Mouse (Mus musculus): Measurements from ENCODE around the gene Tango6. TPM values are rescaled to one million over a fixed set of nuclear protein-coding genes. Genes with fewer than 3 reads are reported as not detected.
A peak's percentile ranks its signal among the peaks of the same experiment; 100 is the strongest.

Gene Tango6
- total RNA-seq, 1 experiment: 13.6 TPM

DNA sequence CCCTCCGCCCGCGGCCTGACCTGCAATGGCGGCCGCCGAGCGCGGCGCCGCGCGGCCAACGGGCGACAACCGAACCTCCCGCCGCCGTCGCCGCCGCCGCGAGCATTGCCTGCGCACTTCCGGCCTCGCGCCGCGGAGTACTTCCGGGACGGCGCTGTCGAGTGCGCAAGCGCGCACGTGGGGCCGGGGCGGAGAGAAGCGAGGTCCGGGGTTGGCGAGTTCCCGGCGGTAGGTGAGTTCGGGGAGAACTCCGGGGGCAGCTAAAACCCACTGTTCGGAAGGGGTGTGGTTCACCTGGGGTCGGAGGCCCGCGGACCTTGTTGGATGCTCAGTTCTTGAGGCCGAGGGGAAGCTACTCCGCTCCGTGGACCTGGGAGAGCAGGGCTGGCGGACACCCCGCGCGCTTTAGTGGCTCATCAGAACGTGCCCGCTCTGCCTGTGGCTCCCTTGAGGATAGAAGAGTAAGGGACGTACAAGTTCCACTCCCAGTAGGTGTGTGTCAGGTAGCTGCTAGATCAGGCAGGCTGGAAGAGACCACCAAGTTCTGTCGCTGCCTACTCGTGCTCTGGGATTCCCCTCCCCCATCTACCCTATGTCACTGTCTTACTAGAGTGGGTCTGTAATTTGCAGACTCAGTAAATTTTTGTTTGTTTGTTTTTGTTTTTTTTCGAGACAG, 210.8 kb downstream of the Tango6 start, which contains the start of gene Utp4:
Gene Utp4 (plus strand): TSS at position 156 of the 676 bp plus-strand sequence.
- DNase-seq (ENCODE audit: low read depth, low spot score): peak; percentile 67
- Histone ChIP-seq H3K4me1 (ENCODE audit: control insufficient read depth in 2 of 2, insufficient read depth in 2 of 2, low read length in 2 of 2, poor library complexity in 1 of 2) (peaks cover 0 to 8% of the 10 kb centered on the region in 2 experiments; a peak in 2 of 4 replicates), H3K27ac (ENCODE audit: insufficient read depth, low read depth, low read length, poor library complexity, severe bottlenecking) (peak within 1 kb of the TSS; percentile 99), H3K9ac (ENCODE audit: insufficient read depth, low read depth, low read length, poor library complexity, severe bottlenecking) (peak within 1 kb of the TSS; percentile 100), H3K9me3 (ENCODE audit: control insufficient read depth, insufficient read depth, low read depth, low read length) (no peaks in the 10 kb centered on the region), H3K36me3 (ENCODE audit: control insufficient read depth, insufficient read depth, low read length, poor library complexity, severe bottlenecking) (peaks cover 27% of the 10 kb centered on the region), H3K4me3 (ENCODE audit: insufficient read depth in 1 of 2, low read depth in 1 of 2, low read length in 2 of 2, poor library complexity in 1 of 2, severe bottlenecking in 1 of 2) (peak within 1 kb of the TSS; percentile 87 to 100)
- TF ChIP-seq MAFK (IDR thresholded peaks at IDR 0.05; ENCODE audit: insufficient read depth, low read depth, low read length): 0 out of 2 replicates have a peak, but pooled peaks have one; percentile 52
- no peak for TF ChIP-seq ZC3H11A (IDR thresholded peaks at IDR 0.05; ENCODE audit: borderline replicate concordance, low read depth, low read length)
- peak; percentile 28; the same call in 1 of the 2 replicates for TF ChIP-seq CHD2 (IDR thresholded peaks at IDR 0.05; ENCODE audit: low read depth, low read length)
- TF ChIP-seq HCFC1 (IDR thresholded peaks at IDR 0.05; ENCODE audit: borderline replicate concordance, insufficient read depth, low read length): peak; percentile 63; the same call in 1 of the 2 replicates
- in situ Hi-C loops (cut with MboI; ENCODE audit: low sequenced_read_pairs in 2 of 2, unreplicated experiment in 2 of 2): loop anchor here in 1 of 2 experiments (25.0 kb wide), 1 partner anchor 181 kb away; no protein-coding TSS in a partner anchor

DNA sequence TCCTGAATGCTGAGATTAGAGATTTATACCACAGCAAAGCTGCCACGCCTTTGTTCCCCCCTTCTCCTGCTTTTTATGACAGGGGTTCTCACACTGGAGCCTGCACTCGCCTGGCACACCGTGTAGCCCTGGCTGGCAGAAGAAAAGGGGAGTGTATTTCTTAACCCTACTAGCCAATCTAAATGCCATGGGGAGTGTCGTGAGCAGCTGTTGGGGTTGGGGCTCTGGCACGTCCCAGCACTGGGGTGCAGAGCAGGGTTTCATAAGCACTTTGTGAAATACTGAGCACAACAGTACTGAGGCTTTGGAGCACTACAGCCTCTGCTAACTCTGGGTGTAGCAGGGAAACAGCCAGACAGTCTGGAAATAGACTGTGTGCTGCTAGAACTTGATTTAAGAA, 216.6 kb downstream of the Tango6 start:
- in situ Hi-C loops (cut with MboI; ENCODE audit: low sequenced_read_pairs in 2 of 2, unreplicated experiment in 2 of 2): loop anchor here in 1 of 2 experiments (25.0 kb wide), 1 partner anchor 187 kb away; no protein-coding TSS in a partner anchor
- TF ChIP-seq ZNF384 (IDR thresholded peaks at IDR 0.05; ENCODE audit: low read depth, low read length) (no peak), MAFK (IDR thresholded peaks at IDR 0.05; ENCODE audit: insufficient read depth, low read depth, low read length) (no peak), CHD2 (IDR thresholded peaks at IDR 0.05; ENCODE audit: low read depth, low read length) (no peak), HCFC1 (IDR thresholded peaks at IDR 0.05; ENCODE audit: borderline replicate concordance, insufficient read depth, low read length) (no peak), ZC3H11A (IDR thresholded peaks at IDR 0.05; ENCODE audit: borderline replicate concordance, low read depth, low read length) (no peak)
- no peak overlapping the region for H3K9ac ChIP-seq (ENCODE audit: insufficient read depth, low read depth, low read length, poor library complexity, severe bottlenecking)

More for the DNA sequence above, 216.6 kb downstream of the Tango6 start:
- H3K9me3 ChIP-seq (ENCODE audit: control insufficient read depth, insufficient read depth, low read depth, low read length): no peaks in the 10 kb centered on the region
- H3K4me1 ChIP-seq (ENCODE audit: control insufficient read depth in 2 of 2, insufficient read depth in 2 of 2, low read length in 2 of 2, poor library complexity in 1 of 2): no peaks in the 10 kb centered on the region; a peak in 1 of 4 replicates
- no peak overlapping the region for H3K4me3 ChIP-seq (ENCODE audit: insufficient read depth in 1 of 2, low read depth in 1 of 2, low read length in 2 of 2, poor library complexity in 1 of 2, severe bottlenecking in 1 of 2)
- H3K36me3 ChIP-seq (ENCODE audit: control insufficient read depth, insufficient read depth, low read length, poor library complexity, severe bottlenecking): peaks cover 75% of the 10 kb centered on the region
- no peak overlapping the region for H3K27ac ChIP-seq (ENCODE audit: insufficient read depth, low read depth, low read length, poor library complexity, severe bottlenecking)
- DNase-seq (ENCODE audit: low read depth, low spot score): no peak

Other genes with a start within 250 kb of the Tango6 start
- gene 6030452D12Rik, start 182.5 kb upstream of the Tango6 start, total RNA-seq (2012; rRNA removed): not detected in 2 replicates
- gene Cdh3, start 172.2 kb upstream of the Tango6 start, total RNA-seq (2012; rRNA removed): 16.8 and 45.7 TPM in 2 replicates
- gene Gm10073, start 109.6 kb upstream of the Tango6 start, total RNA-seq (2012; rRNA removed): 83.5 and 86.5 TPM in 2 replicates
- gene Cdh1, start 79.7 kb upstream of the Tango6 start, total RNA-seq (2012; rRNA removed): 254 and 424 TPM in 2 replicates
- gene Has3, start 187.2 kb downstream of the Tango6 start, total RNA-seq (2012; rRNA removed): 4.4 and 5.0 TPM in 2 replicates
- 87.5 and 118 TPM in 2 replicates for gene Utp4, start 210.6 kb downstream of the Tango6 start, total RNA-seq (2012; rRNA removed)

Data from ES-E14 (cell line).